Mouse (Mus musculus) neural tube, embryonic 11.5 days (tissue): ENCODE measurements around the gene Nckap5. TPM values are rescaled to one million over a fixed set of nuclear protein-coding genes. Genes with fewer than 3 reads are reported as not detected.

ENCODE experiments used
- ATAC-seq: fragments of 200-750 bp; cut with Nextera tagmentation; 2 replicates; pipeline ENCODE4 v1.8.0; 2017; ENCODE audit warnings: moderate number of reproducible peaks, mild to moderate bottlenecking, moderate TSS enrichment, moderate library complexity; ENCODE audit not compliant: insufficient read depth, low FRiP score, low TSS enrichment
- DNase-seq: peaks from one replicate; pipeline ENCODE4 v3.0.0-alpha.2; 2015; ENCODE audit warnings: low spot score
- H3K27ac ChIP-seq: fragments of 300-500 bp; sonication (generic); 2 replicates; pipeline ENCODE4 v1.5.1; 2014; ENCODE audit warnings: low read depth, mild to moderate bottlenecking, low read length
- H3K27me3 ChIP-seq: fragments of 300-500 bp; sonication (generic); 2 replicates; pipeline ENCODE4 v1.6.1; 2014; ENCODE audit warnings: mild to moderate bottlenecking, low read length, mixed read lengths; ENCODE audit not compliant: control insufficient read depth, insufficient read depth
- H3K36me3 ChIP-seq: fragments of 300-500 bp; sonication (generic); 2 replicates; pipeline ENCODE4 v1.6.1; 2014; ENCODE audit warnings: mild to moderate bottlenecking, low read length, moderate library complexity, mixed read lengths; ENCODE audit not compliant: control insufficient read depth, insufficient read depth
- H3K4me1 ChIP-seq: fragments of 300-500 bp; sonication (generic); 2 replicates; pipeline ENCODE4 v1.6.1; 2014; ENCODE audit warnings: low read length, mixed read lengths; ENCODE audit not compliant: control insufficient read depth, insufficient read depth
- H3K4me2 ChIP-seq: fragments of 300-500 bp; sonication (generic); 2 replicates; pipeline ENCODE4 v1.6.1; 2014; ENCODE audit warnings: low read depth, mild to moderate bottlenecking, moderate library complexity
- H3K4me3 ChIP-seq: fragments of 300-500 bp; sonication (generic); 2 replicates; pipeline ENCODE4 v1.5.1; 2014; ENCODE audit warnings: low read depth, low read length
- H3K9ac ChIP-seq: fragments of 300-500 bp; sonication (generic); 2 replicates; pipeline ENCODE4 v1.6.1; 2014; ENCODE audit warnings: mild to moderate bottlenecking, low read length
- H3K9me3 ChIP-seq: fragments of 300-500 bp; sonication (generic); 2 replicates; pipeline ENCODE4 v1.6.1; 2016; ENCODE audit warnings: low read length; ENCODE audit not compliant: control insufficient read depth
- WGBS: fragments of 180-500 bp; shearing (Covaris S2); extraction: QIAGEN DNeasy Blood & Tissue Kit; methylation state at CpG from one replicate; pipeline ENCODE4 v1.1.7; 2014; 5-methylcytosine and 5-hydroxymethylcytosine counted together
- polyA plus RNA-seq: library from polyadenylated mRNA; unstranded; fragments of >200 nt; fragmentation: Nextera tagmentation; extraction: Ambion mirVana; gene quantifications from 2 replicates; pipeline ENCODE4 v1.2.1, GENCODE M21; 2014

The Nckap5 gene
- polyA plus RNA-seq, 1 experiment from 2014 or later = 20.6 TPM

- Histone ChIP-seq H3K9ac (no peak overlapping the region), H3K4me1 (0 out of 2 replicates have a peak, but pooled peaks cover 2% of the 10 kb centered on the region), H3K36me3 (no peaks in the 10 kb centered on the region), H3K9me3 (no peaks in the 10 kb centered on the region), H3K27me3 (no peaks in the 10 kb centered on the region), H3K4me2 (no peak overlapping the region), H3K4me3 (no peak overlapping the region), H3K27ac (no peak overlapping the region)
- 44% methylated on average over 3 of the region's 3 CpGs for WGBS
- no peak for DNase-seq
- ATAC-seq = no peak
Observed at GRCm38 (mm10) chr1:126515054-126515756, 315.4 kb downstream of the Nckap5 start.

- ATAC-seq (no peak), DNase-seq (no peak)
- no peak overlapping the region for H3K9ac ChIP-seq
- 0 out of 2 replicates have a peak, but pooled peaks cover 2% of the 10 kb centered on the region for H3K4me1 ChIP-seq
- H3K4me2 ChIP-seq = no peak overlapping the region
- no peaks in the 10 kb centered on the region for H3K9me3 ChIP-seq
- H3K36me3 ChIP-seq = no peaks in the 10 kb centered on the region
- 41% methylated on average over 5 of the region's 5 CpGs for WGBS
- H3K27ac ChIP-seq = no peak overlapping the region
- H3K4me3 ChIP-seq = no peak overlapping the region
- no peaks in the 10 kb centered on the region for H3K27me3 ChIP-seq
Observed at GRCm38 (mm10) chr1:126511835-126512445, 318.7 kb downstream of the Nckap5 start.

- H3K27ac ChIP-seq = no peak overlapping the region
Observed at GRCm38 (mm10) chr1:126504717-126505116, 325.9 kb downstream of the Nckap5 start.

GRCm38 (mm10) chr1:126502741-126503140, 327.9 kb downstream of the Nckap5 start:
- H3K27ac ChIP-seq = no peak overlapping the region
- DNase-seq = no peak
- H3K27me3 ChIP-seq = no peaks in the 10 kb centered on the region
- ATAC-seq = no peak
- H3K4me3 ChIP-seq = no peak overlapping the region
- H3K4me1 ChIP-seq = no peaks in the 10 kb centered on the region
- H3K9ac ChIP-seq = no peak overlapping the region
- H3K4me2 ChIP-seq = no peak overlapping the region
- no peaks in the 10 kb centered on the region for H3K36me3 ChIP-seq
- 93% methylated on average over 2 of the region's 2 CpGs for WGBS
- H3K9me3 ChIP-seq = no peaks in the 10 kb centered on the region

More at GRCm38 (mm10) chr1:126504717-126505116, 325.9 kb downstream of the Nckap5 start:
- Histone ChIP-seq H3K9me3 (no peaks in the 10 kb centered on the region), H3K36me3 (no peaks in the 10 kb centered on the region), H3K4me2 (no peak overlapping the region), H3K4me3 (no peak overlapping the region), H3K9ac (no peak overlapping the region), H3K27me3 (no peaks in the 10 kb centered on the region), H3K4me1 (no peaks in the 10 kb centered on the region)
- no peak for ATAC-seq
- no peak for DNase-seq
- WGBS = 83% methylated on average over 4 of the region's 4 CpGs

- Histone ChIP-seq H3K4me3 (no peak overlapping the region), H3K27ac (no peak overlapping the region), H3K27me3 (no peaks in the 10 kb centered on the region), H3K4me2 (no peak overlapping the region), H3K9ac (no peak overlapping the region), H3K9me3 (no peaks in the 10 kb centered on the region), H3K4me1 (no peaks in the 10 kb centered on the region), H3K36me3 (no peaks in the 10 kb centered on the region)
- no peak for ATAC-seq
- no peak for DNase-seq
- WGBS = 83% methylated on average over 7 of the region's 7 CpGs
Observed at GRCm38 (mm10) chr1:126496722-126497121, 333.9 kb downstream of the Nckap5 start.

- peak; percentile 89 for ATAC-seq
- Histone ChIP-seq H3K27ac (no peak overlapping the region; the same call in 1 of the 2 replicates), H3K36me3 (no peaks in the 10 kb centered on the region), H3K9ac (peak overlapping the region; percentile 62), H3K4me1 (no peaks in the 10 kb centered on the region), H3K9me3 (no peaks in the 10 kb centered on the region), H3K4me2 (peak overlapping the region; percentile 81), H3K27me3 (no peaks in the 10 kb centered on the region), H3K4me3 (peak overlapping the region; percentile 41)
- 7% methylated on average over 35 of the region's 35 CpGs for WGBS
- DNase-seq = peak; percentile 64
Observed at GRCm38 (mm10) chr1:126492206-126493071, 338.2 kb downstream of the Nckap5 start.

GRCm38 (mm10) chr1:126491412-126491811, 339.2 kb downstream of the Nckap5 start:
- H3K4me3 ChIP-seq = no peak overlapping the region
- DNase-seq (no peak), ATAC-seq (no peak)
- no peaks in the 10 kb centered on the region for H3K27me3 ChIP-seq
- no peaks in the 10 kb centered on the region for H3K4me1 ChIP-seq
- 79% methylated on average over 5 of the region's 5 CpGs for WGBS
- no peak overlapping the region for H3K27ac ChIP-seq
- H3K9me3 ChIP-seq = no peaks in the 10 kb centered on the region
- H3K9ac ChIP-seq = no peak overlapping the region
- H3K4me2 ChIP-seq = no peak overlapping the region
- no peaks in the 10 kb centered on the region for H3K36me3 ChIP-seq

GRCm38 (mm10) chr1:126490256-126490655, 340.3 kb downstream of the Nckap5 start:
- H3K27me3 ChIP-seq = no peaks in the 10 kb centered on the region
- no peaks in the 10 kb centered on the region for H3K4me1 ChIP-seq
- WGBS = 68% methylated on average over 6 of the region's 6 CpGs
- no peak overlapping the region for H3K4me3 ChIP-seq
- no peaks in the 10 kb centered on the region for H3K36me3 ChIP-seq
- no peak overlapping the region for H3K4me2 ChIP-seq
- DNase-seq (no peak), ATAC-seq (no peak)
- no peak overlapping the region for H3K9ac ChIP-seq
- no peak overlapping the region for H3K27ac ChIP-seq
- H3K9me3 ChIP-seq = no peaks in the 10 kb centered on the region
